In genomic region chr8:88825816-88826215, GRCm38 (mm10) we compare ENCODE assay signal across 17 mouse cellular contexts.
A peak's percentile ranks its signal among the peaks of the same experiment; 100 is the strongest.
DNase-seq lines count a peak whose midpoint lies in the region; TF ChIP-seq lines count a peak whose summit lies in the region.
"Had no signal": no experiment of that assay in that cellular context is flagged by ENCODE, and none has a peak within 500 bp of the region (broad histone marks: within the 10 kb centered on the region; RNA-seq: fewer than 3 reads in every experiment).

No protein-coding gene starts in this region.

- no peak overlapping the region for H3K4me3 ChIP-seq in layer of hippocampus, adult 2 months
- H3K4me3 ChIP-seq: erythroblast, embryonic 14.5 days; limb, embryonic 12.5 days; neural tube, embryonic 13.5 days had no signal

- DNase-seq in gastrocnemius, postnatal 10 days, result peak; percentile 0
- DNase-seq in gastrocnemius, postnatal 36 days, result no peak
- no peak for DNase-seq in layer of hippocampus, adult 2 months (ENCODE audit: low spot score in 2 of 2)
- no peak for DNase-seq in layer of hippocampus, adult 9-11 months
- DNase-seq in testis, postnatal 10 days (ENCODE audit: low spot score), result peak; percentile 32
- no peak for DNase-seq in testis, postnatal 14 days (ENCODE audit: low spot score)
- DNase-seq in T-cell, adult 2 months (ENCODE audit: low spot score), result no peak
- DNase-seq in spleen, postnatal 14 days (ENCODE audit: low spot score in 2 of 2), result no peak
- DNase-seq: adrenal gland, postnatal 36 days; cerebellum, adult 9-11 months; lung, adult 18-20 months; right cerebral cortex, postnatal 4 days; thymus, postnatal 14 days had no signal

- peak; percentile 65 for TF ChIP-seq CTCF in layer of hippocampus, adult 2 months (conservative IDR thresholded peaks at IDR 0.05)

- intact Hi-C loops in gastrocnemius, postnatal 36 days (cut with DNase I), result no loop called here

- no peak overlapping the region for H3K27ac ChIP-seq in layer of hippocampus, adult 2 months
- H3K27ac ChIP-seq: hindbrain, embryonic 14.5 days; limb, embryonic 12.5 days; neural tube, embryonic 13.5 days had no signal

Comparison
In these comparisons a context has a peak if more than half of its experiments do, and no peak if none do; other contexts are left out.
1. DNase-seq: peak in gastrocnemius, postnatal 10 days (single experiment) and testis, postnatal 10 days (single experiment); none in gastrocnemius, postnatal 36 days (0 of 2), layer of hippocampus, adult 2 months (0 of 2), layer of hippocampus, adult 9-11 months (single experiment), testis, postnatal 14 days (single experiment), T-cell, adult 2 months (single experiment) and spleen, postnatal 14 days (0 of 2).